Mouse (Mus musculus): ENCODE data around the gene Csf3.

DNA sequence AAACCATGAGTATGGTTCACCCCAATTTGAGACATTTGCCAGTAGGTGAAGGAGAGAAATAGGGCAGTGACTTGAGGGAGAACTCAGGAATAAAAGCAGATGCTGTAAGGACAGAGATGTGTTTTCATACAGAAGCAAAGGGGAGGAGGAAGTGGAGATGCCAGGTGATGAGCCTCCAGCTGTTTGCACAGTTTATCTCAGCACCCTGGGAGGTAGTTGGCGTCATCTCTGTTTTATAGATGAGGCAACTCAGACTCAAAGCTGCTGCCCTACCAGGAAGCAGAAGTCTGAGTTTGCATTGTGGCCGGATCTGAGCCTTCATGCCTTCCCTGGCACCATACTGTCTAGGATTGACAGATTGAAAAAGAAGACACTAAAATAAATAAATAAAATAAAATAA lies 32.1 kb upstream of the Csf3 start:
- TF ChIP-seq CTCF (IDR thresholded peaks at IDR 0.05; ENCODE audit: low read depth) (no peak), EP300 (optimal IDR thresholded peaks at IDR 0.05) (no peak)

All from stomach, postnatal 0 days (tissue).